Mouse (Mus musculus) kidney, postnatal 4 days (tissue): Measurements from ENCODE around the gene Clec3b.
A peak's percentile ranks its signal among the peaks of the same experiment; 100 is the strongest.

ENCODE experiments used
- DNase-seq, 2 experiments: peaks; one replicate each; pipeline ENCODE4 v3.0.0; 2021; ENCODE audit warnings: mixed read lengths in 2 of 2

Clec3b gene

GRCm38 (mm10) chr9:123150241-123151020 lies at the start of gene Clec3b:
Gene Clec3b, plus strand, starts transcription at chr9:123150946.
- DNase-seq: peak; percentile 49 to 66

DNA sequence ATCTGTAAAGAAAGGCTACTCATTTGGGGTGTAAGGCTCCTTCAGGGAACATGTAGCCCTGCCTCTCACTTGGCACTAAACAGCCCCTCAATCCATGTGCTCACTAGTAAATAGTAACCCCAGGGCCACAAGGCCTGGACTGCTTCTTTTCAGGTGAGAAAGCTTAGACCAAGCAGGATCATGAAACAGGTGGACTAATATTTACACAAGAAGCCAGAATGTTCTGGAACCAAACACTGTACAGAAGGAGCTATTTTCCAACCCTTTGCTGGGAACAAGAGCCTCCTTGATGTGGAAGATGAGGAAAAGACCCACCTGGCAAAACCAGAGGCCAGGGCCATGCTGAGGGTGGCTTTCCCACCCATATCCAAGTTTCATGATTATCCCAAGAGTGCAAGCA lies 47.3 kb upstream of the Clec3b start:
- DNase-seq: no peak

DNA sequence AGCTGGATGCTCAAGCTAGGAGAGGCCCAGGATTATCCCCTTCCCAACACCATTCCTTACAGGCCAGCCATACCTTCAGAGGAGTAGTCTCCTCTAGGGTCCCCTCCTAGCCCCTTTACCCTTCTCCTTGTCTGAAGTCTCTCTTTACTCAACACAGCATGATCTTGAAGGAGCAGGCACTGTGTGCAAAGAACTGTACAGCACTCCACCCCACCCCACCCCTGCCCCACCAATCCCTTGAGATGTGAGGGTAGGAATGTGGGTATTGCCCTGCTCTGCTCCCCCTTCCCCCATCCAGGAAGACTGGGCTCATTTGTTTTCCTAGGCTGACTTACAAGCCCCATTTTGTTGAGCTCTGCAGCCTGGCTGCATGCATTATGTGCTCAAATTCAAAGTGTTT lies 46.4 kb upstream of the Clec3b start:
- no peak for DNase-seq

DNA sequence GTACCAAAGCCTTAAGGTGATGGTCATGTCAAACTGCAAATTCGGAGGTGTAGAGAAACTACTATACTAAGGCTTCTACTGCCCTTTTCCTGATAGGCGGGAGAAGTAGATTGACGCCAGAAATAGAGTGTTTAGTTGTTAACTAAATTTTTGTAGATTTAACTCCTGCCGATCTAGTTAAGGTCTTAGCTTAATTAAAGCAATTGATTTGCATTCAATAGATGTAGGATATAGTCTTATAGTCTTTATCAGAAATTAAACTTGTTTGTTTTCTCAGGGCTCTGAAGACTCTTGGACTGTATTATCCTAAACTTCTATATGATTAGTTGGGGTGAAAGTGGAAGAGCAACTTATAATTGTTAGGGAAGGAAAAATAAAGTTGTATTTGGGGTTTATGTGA lies 43.6 kb upstream of the Clec3b start:
- no peak for DNase-seq

DNA sequence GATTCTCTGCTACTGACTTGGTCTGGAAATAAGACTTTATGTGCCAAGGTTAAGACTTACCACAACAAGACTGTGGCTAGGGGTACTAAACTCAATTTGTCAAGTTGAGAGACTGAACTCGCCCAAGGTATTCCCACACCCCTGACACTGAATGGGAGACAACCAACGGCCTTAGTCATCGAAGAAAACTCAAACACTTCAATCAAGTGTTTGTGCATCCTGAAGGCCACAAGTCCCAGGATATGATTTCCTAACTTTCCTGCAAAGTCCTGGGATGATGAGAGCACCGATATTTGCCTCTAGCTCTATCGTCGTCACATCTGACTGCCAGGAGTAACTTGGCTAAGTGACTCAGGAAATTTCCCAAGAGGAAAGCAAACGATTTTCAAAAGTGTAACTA lies 41.6 kb upstream of the Clec3b start:
- DNase-seq: no peak

DNA sequence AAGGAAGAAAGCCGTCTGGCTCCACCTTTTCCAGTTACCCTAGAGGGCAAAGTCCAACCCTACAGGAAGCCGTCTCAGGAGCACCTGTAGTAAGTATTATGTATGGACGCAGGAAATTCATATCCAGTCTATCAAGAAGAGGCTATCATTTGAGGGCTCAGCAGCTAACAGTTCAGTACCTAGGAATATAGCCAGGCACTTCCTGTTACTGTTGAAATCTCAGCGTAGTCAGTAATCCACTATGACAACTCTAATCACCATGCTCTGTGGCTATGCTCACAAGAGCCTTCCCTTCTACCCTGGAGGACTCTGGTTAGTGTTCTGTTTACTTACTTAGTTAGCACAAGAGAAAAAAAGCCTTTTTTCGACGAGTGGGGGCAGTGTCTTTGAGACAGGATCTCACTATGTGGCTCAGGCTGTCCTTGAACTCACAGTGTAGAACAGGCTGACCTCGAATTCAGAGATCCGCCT lies 39.0 kb upstream of the Clec3b start:
- no peak for DNase-seq

DNA sequence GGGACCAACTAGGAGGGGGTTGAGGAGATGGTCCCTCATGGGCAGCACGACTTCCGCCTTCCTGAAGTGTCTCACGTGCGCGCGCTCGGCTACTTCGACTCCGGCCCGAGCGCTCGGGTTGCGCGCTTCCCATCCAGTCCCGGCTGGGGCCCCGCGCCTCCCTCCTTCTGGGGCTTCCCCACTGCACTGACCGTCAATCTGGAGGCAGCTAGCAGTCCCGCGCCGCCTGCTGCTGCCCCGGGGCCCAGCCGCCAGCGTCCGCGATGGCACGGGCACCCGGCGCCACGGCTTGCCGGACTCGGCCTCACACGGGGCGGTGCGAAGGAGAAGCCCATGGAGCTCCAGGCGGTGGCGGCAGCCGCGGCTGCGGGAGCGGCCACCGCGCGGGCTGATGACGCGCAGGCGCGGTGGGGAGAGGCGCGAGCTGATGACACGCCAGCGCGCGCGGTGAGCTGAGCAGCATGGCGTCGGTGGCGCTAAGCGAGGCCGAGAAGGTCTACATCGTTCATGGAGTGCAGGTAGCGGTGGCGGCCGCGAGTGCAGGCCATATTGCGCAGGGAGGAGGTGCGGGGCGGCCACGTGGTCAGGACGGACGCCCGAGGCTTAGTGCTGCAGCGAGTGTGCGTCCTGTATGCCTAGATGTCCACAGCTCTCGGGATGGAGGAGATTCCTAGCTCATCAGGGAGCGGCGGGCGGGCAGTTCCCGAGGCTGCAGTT lies 37.8 kb upstream of the Clec3b start, which contains the start of the genes Zdhhc3 and Exosc7:
Gene Zdhhc3 (minus strand): TSS at position 401 of the 717 bp plus-strand sequence.
Gene Exosc7 (plus strand): TSS at position 411 of the 717 bp plus-strand sequence.
- peak; percentile 90 to 94 for DNase-seq

GRCm38 (mm10) chr9:123113931-123114330 lies 36.8 kb upstream of the Clec3b start:
- no peak for DNase-seq

GRCm38 (mm10) chr9:123115566-123115965 lies 35.2 kb upstream of the Clec3b start:
- DNase-seq: no peak

DNA sequence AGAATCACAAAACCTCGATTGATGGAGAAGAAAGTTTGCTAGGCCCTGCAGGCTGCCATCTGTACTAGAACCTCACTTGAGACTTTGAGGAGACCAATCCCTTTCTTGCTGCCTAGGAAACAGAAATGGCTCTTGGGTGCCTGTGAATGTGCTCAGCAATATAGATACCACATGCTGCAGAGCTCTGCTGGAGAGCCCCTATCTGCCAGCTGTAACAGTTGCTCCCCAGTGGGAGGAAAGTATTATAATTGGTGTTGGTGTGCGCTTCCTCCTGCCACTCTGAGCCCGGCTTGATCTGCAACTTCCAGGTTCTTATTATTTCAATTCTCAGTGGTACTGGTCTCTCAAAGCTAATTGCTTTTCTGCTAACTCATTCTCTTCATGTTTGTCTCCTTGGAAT lies 27.7 kb upstream of the Clec3b start:
- no peak for DNase-seq

DNA sequence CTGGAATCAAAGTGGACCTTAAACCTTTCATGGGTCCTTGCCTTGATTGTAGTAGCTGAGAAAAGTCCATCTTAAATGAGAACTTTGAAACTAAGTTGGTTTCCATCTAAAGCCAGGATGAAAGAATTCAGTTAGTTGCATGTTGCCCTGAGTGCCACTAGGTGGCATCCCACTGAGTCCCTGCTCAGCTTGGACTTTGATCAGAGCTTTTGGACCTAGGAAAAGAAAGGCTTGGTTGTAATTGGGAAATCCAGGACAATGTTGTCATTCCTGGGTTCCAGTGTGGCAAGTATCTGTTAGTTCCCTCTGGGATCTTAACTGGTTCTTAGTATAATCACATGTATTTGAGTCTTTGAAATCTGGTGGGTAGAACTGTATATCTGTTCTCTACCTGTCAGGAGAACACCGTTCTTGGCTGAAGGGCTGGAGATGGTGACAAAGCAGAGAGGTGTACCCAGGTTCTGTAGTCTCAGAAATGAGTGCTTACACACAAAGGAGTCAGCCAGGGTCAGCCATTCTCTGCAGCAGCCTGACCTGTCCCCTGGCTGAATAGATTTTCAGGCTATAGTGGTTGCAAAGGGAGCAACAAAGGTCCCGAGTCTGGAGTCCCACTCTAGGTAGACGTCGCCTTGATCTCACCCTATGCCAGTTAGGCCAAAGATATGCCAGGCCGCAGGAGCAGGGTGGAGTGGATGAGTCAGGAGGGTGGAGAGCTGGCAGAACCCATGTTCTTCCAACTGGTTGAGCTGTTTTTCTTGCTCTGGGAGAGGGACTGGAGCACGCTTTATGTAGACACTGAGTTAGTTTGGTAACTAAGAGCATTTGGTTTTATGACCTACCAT lies 27.0 kb upstream of the Clec3b start:
- DNase-seq: peak in 1 of 2 experiments; percentile 35

DNA sequence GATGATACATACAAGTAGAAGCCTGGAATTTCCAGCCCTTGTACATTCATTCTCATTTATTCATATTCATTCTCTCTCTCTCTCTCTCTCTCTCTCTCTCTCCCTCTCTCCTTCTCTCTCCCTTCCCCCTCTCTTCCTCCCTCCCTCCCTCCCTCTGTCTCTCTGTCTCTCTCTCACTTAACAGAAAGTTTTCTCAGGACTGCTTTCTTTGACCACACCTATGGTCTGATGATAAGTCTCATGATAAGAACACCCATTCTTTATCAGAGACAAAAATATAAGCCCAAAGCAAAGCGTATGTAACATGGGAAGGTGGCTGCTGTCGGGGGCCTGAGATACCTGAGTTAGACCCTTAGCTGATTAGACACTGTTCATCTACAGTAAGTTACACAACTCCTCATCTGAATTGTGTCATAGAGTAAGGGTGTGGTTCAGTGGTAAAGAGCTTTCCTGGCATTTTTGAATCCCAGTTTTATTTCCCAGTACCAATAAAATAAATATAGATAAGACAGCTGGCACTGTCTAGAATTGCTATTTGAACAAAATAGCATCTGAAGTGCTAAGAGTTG lies 26.2 kb upstream of the Clec3b start:
- DNase-seq: no peak

GRCm38 (mm10) chr9:123127663-123128062 lies 23.1 kb upstream of the Clec3b start:
- no peak for DNase-seq

DNA sequence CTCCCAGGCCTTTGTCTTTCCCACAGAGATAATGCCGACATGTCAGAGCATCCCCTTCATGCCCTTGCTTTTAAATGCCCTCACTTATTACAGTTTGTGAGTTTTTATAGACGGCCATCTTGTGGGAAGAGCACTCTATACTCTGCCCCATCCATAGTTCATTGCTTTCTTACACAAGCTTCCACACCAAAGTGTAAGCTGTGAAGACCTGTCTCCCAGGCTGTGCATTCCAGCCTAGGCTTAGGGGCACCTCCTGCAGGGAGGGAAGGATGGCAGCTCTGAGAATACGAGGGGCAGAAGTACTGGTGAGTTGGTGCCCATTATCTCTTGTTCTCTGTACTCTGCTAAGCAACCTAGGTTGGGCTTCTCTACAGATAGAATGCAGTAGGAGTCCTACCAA lies 17.8 kb upstream of the Clec3b start:
- DNase-seq: no peak

DNA sequence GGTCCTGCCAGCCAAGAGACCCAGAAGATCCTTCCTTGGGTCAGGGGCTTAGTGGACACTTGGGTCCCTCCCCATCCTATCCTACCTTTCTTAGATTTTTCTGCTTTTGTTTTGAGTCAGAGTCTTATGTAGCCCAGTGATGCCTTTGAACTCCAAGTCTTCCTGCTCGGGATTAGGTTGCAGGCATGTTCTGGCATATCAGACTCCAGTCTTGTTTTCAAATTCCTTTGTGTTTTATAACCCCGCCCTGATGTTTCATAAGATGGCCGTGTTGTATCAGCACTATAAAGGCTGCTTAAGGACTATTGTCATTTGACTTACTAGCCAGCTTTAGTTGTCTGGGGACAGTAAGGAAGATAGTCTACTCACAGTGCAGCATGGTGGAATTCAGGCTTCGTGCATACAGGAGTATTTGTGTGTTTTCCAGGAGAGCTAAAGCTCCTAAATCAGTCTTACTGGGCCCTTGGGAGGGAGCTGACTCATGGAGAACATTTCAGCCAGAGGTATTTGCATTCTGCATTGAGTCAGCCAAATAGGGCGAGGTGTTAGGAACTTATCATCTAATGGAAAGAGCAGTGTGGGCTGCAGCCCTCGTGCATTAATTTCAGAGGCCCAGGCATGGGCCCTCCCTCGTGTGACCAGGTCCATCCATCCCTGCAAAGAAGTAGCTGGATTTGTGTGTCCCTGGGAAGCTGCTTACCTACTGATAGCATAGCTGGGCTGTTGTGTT lies 13.6 kb upstream of the Clec3b start:
- DNase-seq: no peak

- DNase-seq: peak; percentile 78 to 83
Measured at GRCm38 (mm10) chr9:123138891-123139474, 11.8 kb upstream of the Clec3b start.

GRCm38 (mm10) chr9:123139887-123140614 lies 10.7 kb upstream of the Clec3b start:
- no peak for DNase-seq

- peak in 1 of 2 experiments; percentile 24 for DNase-seq
Measured at GRCm38 (mm10) chr9:123148430-123148829, 2.3 kb upstream of the Clec3b start.

DNA sequence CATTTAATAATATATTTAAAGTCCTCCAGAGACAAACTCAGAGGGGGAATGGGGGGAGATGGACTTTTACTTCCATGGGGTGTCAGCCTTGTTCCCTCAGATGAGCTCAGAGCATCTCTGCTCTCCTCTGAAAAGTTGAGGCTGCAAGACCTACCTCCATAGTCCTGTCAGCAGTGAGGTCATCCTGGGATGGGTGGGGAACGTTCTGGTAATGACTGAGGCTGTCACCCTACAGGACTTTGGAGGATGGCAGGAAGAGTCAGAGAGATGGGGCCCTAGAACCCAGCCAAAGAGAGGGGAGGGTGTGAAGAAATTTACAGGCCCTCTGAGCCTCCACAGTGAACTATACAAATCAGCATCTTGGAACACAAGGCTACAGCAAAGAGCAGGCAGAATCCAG lies 815 bp downstream of the Clec3b start:
- DNase-seq: no peak

GRCm38 (mm10) chr9:123152026-123152425 lies 1.3 kb downstream of the Clec3b start:
- DNase-seq: no peak

DNA sequence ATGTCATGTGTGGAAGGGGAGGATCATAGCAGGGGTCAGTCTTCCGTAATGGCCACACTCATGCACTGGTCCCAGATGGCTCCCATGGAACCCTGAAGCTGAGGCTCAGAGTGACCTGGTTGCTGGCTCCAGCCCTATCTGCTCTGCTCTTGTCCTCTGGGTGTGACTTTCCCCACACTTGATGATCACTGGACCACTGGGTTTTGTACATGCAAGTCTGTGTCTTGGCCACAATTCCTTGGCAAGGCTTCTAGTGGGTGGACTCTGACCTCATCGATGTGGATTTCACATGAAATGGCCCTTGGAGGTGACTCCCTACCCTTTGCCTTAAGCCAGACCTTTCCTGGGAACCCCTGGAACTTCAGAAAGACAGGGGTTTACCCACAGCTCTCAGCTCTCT lies 2.4 kb downstream of the Clec3b start:
- no peak for DNase-seq
